Mouse (Mus musculus): Measurements from ENCODE around the gene Drg2.
A peak's percentile ranks its signal among the peaks of the same experiment; 100 is the strongest.

The Drg2 gene

GRCm38 (mm10) chr11:60470743-60471142 is 16.4 kb downstream of the Drg2 start:
- DNase-seq = no peak

GRCm38 (mm10) chr11:60474534-60474933 is 20.1 kb downstream of the Drg2 start:
- DNase-seq = no peak

- DNase-seq = no peak
Measured at GRCm38 (mm10) chr11:60475668-60476362, 21.4 kb downstream of the Drg2 start.

GRCm38 (mm10) chr11:60478121-60478520 is 23.7 kb downstream of the Drg2 start:
- no peak for DNase-seq

GRCm38 (mm10) chr11:60486267-60486666 is 31.9 kb downstream of the Drg2 start:
- DNase-seq = no peak

- peak; percentile 59 for DNase-seq
Measured at GRCm38 (mm10) chr11:60492726-60493125, 38.3 kb downstream of the Drg2 start.

- DNase-seq = no peak
Measured at GRCm38 (mm10) chr11:60495692-60496091, 41.3 kb downstream of the Drg2 start.

DNA sequence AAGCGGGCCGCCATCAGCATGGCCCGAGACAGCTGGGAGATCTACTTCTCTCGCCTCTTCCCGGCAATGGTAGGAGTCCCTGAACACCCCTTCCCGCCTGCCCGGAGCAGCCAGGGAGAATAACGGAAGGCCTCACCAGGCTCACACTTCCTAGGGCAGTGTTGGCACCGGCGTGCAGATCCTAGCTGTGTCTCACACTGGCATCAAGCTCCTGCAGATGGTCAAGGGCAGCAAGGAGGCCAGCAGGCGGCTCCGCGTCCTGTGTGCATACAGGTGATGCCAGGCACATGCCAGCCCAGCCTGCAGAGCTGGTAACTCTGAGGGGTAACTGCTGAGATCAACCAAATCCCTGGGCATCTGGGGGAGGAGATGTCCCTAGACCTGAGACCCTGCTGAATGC is 52.9 kb downstream of the Drg2 start:
- DNase-seq = peak; percentile 65

GRCm38 (mm10) chr11:60508950-60509349 is 54.6 kb downstream of the Drg2 start:
- DNase-seq = no peak

GRCm38 (mm10) chr11:60509500-60509899 is 55.1 kb downstream of the Drg2 start:
- DNase-seq = no peak

- DNase-seq = no peak
Measured at GRCm38 (mm10) chr11:60511893-60512292, 57.5 kb downstream of the Drg2 start.

DNA sequence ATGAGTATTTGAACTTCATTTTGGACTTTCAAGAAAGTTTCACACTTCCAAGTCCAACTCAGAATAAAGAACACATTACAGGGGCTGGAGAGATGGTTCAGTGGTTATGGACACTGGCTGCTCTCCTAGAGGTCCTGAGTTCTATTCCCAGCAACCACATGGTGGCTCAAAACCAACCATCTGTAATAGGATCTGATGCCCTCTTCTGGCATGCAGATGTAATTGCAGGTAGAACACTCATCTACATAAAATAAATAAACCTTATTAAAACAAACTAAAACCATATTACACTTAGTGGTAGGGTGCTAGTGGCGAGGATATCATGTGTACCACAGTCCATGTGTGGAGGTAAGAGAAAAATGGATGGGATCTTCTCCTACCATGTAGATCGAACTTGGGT is 58.1 kb downstream of the Drg2 start:
- DNase-seq = no peak

GRCm38 (mm10) chr11:60514941-60515340 is 60.5 kb downstream of the Drg2 start:
- no peak for DNase-seq

- DNase-seq = no peak
Measured at GRCm38 (mm10) chr11:60518305-60518704, 63.9 kb downstream of the Drg2 start.
